Mouse (Mus musculus): ENCODE data around the gene Tmem135. TPM values are rescaled to one million over a fixed set of nuclear protein-coding genes. Genes with fewer than 3 reads are reported as not detected.
"Not testable (repeated sequence)": the region's sequence is repeated elsewhere in the genome, so short reads cannot be mapped to it uniquely, and the experiment has no call there.

Tmem135 gene
- polyA plus RNA-seq, 1 experiment from 2014 or later = 12.4 TPM

GRCm38 (mm10) chr7:89316112-89316511, 87.9 kb downstream of the Tmem135 start:
- no peak overlapping the region for H3K4me3 ChIP-seq (replicated peaks)
- no peak for ATAC-seq (ENCODE audit: low read depth)
- H3K4me2 ChIP-seq = no peak overlapping the region
- H3K9ac ChIP-seq = no peak overlapping the region
- H3K36me3 ChIP-seq = peaks cover 8% of the 10 kb centered on the region
- H3K27ac ChIP-seq = no peak overlapping the region
- no peaks in the 10 kb centered on the region for H3K27me3 ChIP-seq
- no peaks in the 10 kb centered on the region for H3K4me1 ChIP-seq (replicated peaks)
- DNase-seq = no peak
- H3K9me3 ChIP-seq (replicated peaks) = no peaks in the 10 kb centered on the region
- 76% methylated on average over 3 of the region's 3 CpGs for WGBS (ENCODE audit: insufficient replicate concordance)

GRCm38 (mm10) chr7:89311555-89311954, 92.5 kb downstream of the Tmem135 start:
- H3K4me3 ChIP-seq (replicated peaks) = no peak overlapping the region
- no peak overlapping the region for H3K27ac ChIP-seq
- H3K9ac ChIP-seq = no peak overlapping the region
- peaks cover 8% of the 10 kb centered on the region for H3K36me3 ChIP-seq
- H3K4me1 ChIP-seq (replicated peaks) = peaks cover 9% of the 10 kb centered on the region
- DNase-seq = no peak
- ATAC-seq (ENCODE audit: low read depth) = no peak
- 79% methylated on average over 1 of the region's 1 CpGs for WGBS (ENCODE audit: insufficient replicate concordance)
- no peak overlapping the region for H3K4me2 ChIP-seq
- no peaks in the 10 kb centered on the region for H3K27me3 ChIP-seq
- no peaks in the 10 kb centered on the region for H3K9me3 ChIP-seq (replicated peaks)

- no peak for DNase-seq
- WGBS (ENCODE audit: insufficient replicate concordance) = 43% methylated on average over 3 of the region's 3 CpGs
- no peak overlapping the region for H3K27ac ChIP-seq
Observed at GRCm38 (mm10) chr7:89308926-89309325, 95.1 kb downstream of the Tmem135 start.

GRCm38 (mm10) chr7:89308238-89308637, 95.8 kb downstream of the Tmem135 start:
- WGBS (ENCODE audit: insufficient replicate concordance) = 55% methylated on average over 11 of the region's 11 CpGs
- ATAC-seq (ENCODE audit: low read depth) = no peak

More at GRCm38 (mm10) chr7:89308926-89309325, 95.1 kb downstream of the Tmem135 start:
- no peak for ATAC-seq (ENCODE audit: low read depth)
- peaks cover 9% of the 10 kb centered on the region for H3K4me1 ChIP-seq (replicated peaks)
- H3K4me2 ChIP-seq = no peak overlapping the region
- no peak overlapping the region for H3K4me3 ChIP-seq (replicated peaks)
- H3K9ac ChIP-seq = no peak overlapping the region
- peaks cover 8% of the 10 kb centered on the region for H3K36me3 ChIP-seq
- no peaks in the 10 kb centered on the region for H3K9me3 ChIP-seq (replicated peaks)
- H3K27me3 ChIP-seq = no peaks in the 10 kb centered on the region

GRCm38 (mm10) chr7:89306831-89307230, 97.2 kb downstream of the Tmem135 start:
- H3K4me2 ChIP-seq = no peak overlapping the region
- no peaks in the 10 kb centered on the region for H3K9me3 ChIP-seq (replicated peaks)
- H3K36me3 ChIP-seq = peaks cover 4% of the 10 kb centered on the region
- WGBS (ENCODE audit: insufficient replicate concordance) = 77% methylated on average over 6 of the region's 6 CpGs
- no peak for ATAC-seq (ENCODE audit: low read depth)
- H3K4me3 ChIP-seq (replicated peaks) = no peak overlapping the region
- no peak overlapping the region for H3K9ac ChIP-seq
- no peaks in the 10 kb centered on the region for H3K27me3 ChIP-seq
- no peak overlapping the region for H3K27ac ChIP-seq
- no peak for DNase-seq
- peaks cover 9% of the 10 kb centered on the region for H3K4me1 ChIP-seq (replicated peaks)

More at GRCm38 (mm10) chr7:89308238-89308637, 95.8 kb downstream of the Tmem135 start:
- peaks cover 8% of the 10 kb centered on the region for H3K36me3 ChIP-seq
- H3K27ac ChIP-seq = no peak overlapping the region
- peaks cover 9% of the 10 kb centered on the region for H3K4me1 ChIP-seq (replicated peaks)
- no peak overlapping the region for H3K9ac ChIP-seq
- H3K4me3 ChIP-seq (replicated peaks) = no peak overlapping the region
- H3K4me2 ChIP-seq = no peak overlapping the region
- no peaks in the 10 kb centered on the region for H3K9me3 ChIP-seq (replicated peaks)
- H3K27me3 ChIP-seq = no peaks in the 10 kb centered on the region
- no peak for DNase-seq

- Histone ChIP-seq H3K27ac (no peak overlapping the region), H3K4me1 (replicated peaks) (peaks cover 9% of the 10 kb centered on the region), H3K4me3 (replicated peaks) (no peak overlapping the region), H3K36me3 (no peaks in the 10 kb centered on the region), H3K9me3 (replicated peaks) (no peaks in the 10 kb centered on the region), H3K9ac (no peak overlapping the region), H3K27me3 (no peaks in the 10 kb centered on the region), H3K4me2 (no peak overlapping the region)
- DNase-seq = no peak
- WGBS (ENCODE audit: insufficient replicate concordance) = 82% methylated on average over 3 of the region's 3 CpGs
- ATAC-seq (ENCODE audit: low read depth) = no peak
Observed at GRCm38 (mm10) chr7:89304958-89305357, 99.1 kb downstream of the Tmem135 start.

GRCm38 (mm10) chr7:89303765-89304164, 100.3 kb downstream of the Tmem135 start:
- H3K4me1 ChIP-seq (replicated peaks) = peaks cover 7% of the 10 kb centered on the region
- no peak overlapping the region for H3K27ac ChIP-seq
- ATAC-seq (ENCODE audit: low read depth) (no peak), DNase-seq (no peak)
- no peaks in the 10 kb centered on the region for H3K27me3 ChIP-seq
- H3K9ac ChIP-seq = no peak overlapping the region
- H3K4me2 ChIP-seq = no peak overlapping the region
- H3K36me3 ChIP-seq = no peaks in the 10 kb centered on the region
- no peaks in the 10 kb centered on the region for H3K9me3 ChIP-seq (replicated peaks)
- H3K4me3 ChIP-seq (replicated peaks) = no peak overlapping the region
- WGBS (ENCODE audit: insufficient replicate concordance) = 83% methylated on average over 1 of the region's 1 CpGs

- H3K9me3 ChIP-seq (replicated peaks) = no peaks in the 10 kb centered on the region
- 54% methylated on average over 1 of the region's 1 CpGs for WGBS (ENCODE audit: insufficient replicate concordance)
- DNase-seq = no peak
- no peak overlapping the region for H3K9ac ChIP-seq
- H3K4me3 ChIP-seq (replicated peaks) = no peak overlapping the region
- H3K4me2 ChIP-seq = no peak overlapping the region
- no peaks in the 10 kb centered on the region for H3K27me3 ChIP-seq
- H3K4me1 ChIP-seq (replicated peaks) = no peaks in the 10 kb centered on the region
- no peaks in the 10 kb centered on the region for H3K36me3 ChIP-seq
- H3K27ac ChIP-seq = no peak overlapping the region
- ATAC-seq (ENCODE audit: low read depth) = no peak
Observed at GRCm38 (mm10) chr7:89298911-89299458, 105.0 kb downstream of the Tmem135 start.

- no peaks in the 10 kb centered on the region for H3K36me3 ChIP-seq
- H3K9me3 ChIP-seq (replicated peaks) = no peaks in the 10 kb centered on the region
- H3K4me3 ChIP-seq (replicated peaks) = no peak overlapping the region
- H3K27ac ChIP-seq = no peak overlapping the region
- no peaks in the 10 kb centered on the region for H3K27me3 ChIP-seq
- H3K4me1 ChIP-seq (replicated peaks) = no peaks in the 10 kb centered on the region
- H3K9ac ChIP-seq = no peak overlapping the region
- ATAC-seq (ENCODE audit: low read depth) = no peak
- H3K4me2 ChIP-seq = no peak overlapping the region
- WGBS (ENCODE audit: insufficient replicate concordance) = 80% methylated on average over 1 of the region's 1 CpGs
- no peak for DNase-seq
Observed at GRCm38 (mm10) chr7:89296941-89297340, 107.1 kb downstream of the Tmem135 start.

GRCm38 (mm10) chr7:89282664-89283063, 121.4 kb downstream of the Tmem135 start:
- H3K9ac ChIP-seq = no peak overlapping the region
- no peak overlapping the region for H3K4me2 ChIP-seq
- ATAC-seq (ENCODE audit: low read depth) (no peak), DNase-seq (no peak)
- peaks cover 3% of the 10 kb centered on the region for H3K36me3 ChIP-seq
- no peak overlapping the region for H3K4me3 ChIP-seq (replicated peaks)
- H3K4me1 ChIP-seq (replicated peaks) = no peaks in the 10 kb centered on the region
- H3K27me3 ChIP-seq = no peaks in the 10 kb centered on the region
- 73% methylated on average over 7 of the region's 7 CpGs for WGBS (ENCODE audit: insufficient replicate concordance)
- no peaks in the 10 kb centered on the region for H3K9me3 ChIP-seq (replicated peaks)
- no peak overlapping the region for H3K27ac ChIP-seq

GRCm38 (mm10) chr7:89270438-89270837, 133.6 kb downstream of the Tmem135 start:
- not testable (repeated sequence) for H3K36me3 ChIP-seq; H3K27ac ChIP-seq; H3K4me2 ChIP-seq; H3K9me3 ChIP-seq (replicated peaks); H3K9ac ChIP-seq; H3K4me3 ChIP-seq (replicated peaks); H3K27me3 ChIP-seq; H3K4me1 ChIP-seq (replicated peaks); DNase-seq
- ATAC-seq (ENCODE audit: low read depth) = 0 out of 2 replicates have a peak, but pooled peaks have one; percentile 31

- Histone ChIP-seq H3K9me3 (replicated peaks) (no peaks in the 10 kb centered on the region), H3K27ac (no peak overlapping the region), H3K36me3 (peaks cover 5% of the 10 kb centered on the region; the same call in 1 of the 2 replicates), H3K4me1 (replicated peaks) (no peaks in the 10 kb centered on the region; the same call in 1 of the 2 replicates), H3K27me3 (no peaks in the 10 kb centered on the region), H3K4me2 (no peak overlapping the region), H3K4me3 (replicated peaks) (no peak overlapping the region), H3K9ac (no peak overlapping the region)
- no peak for ATAC-seq (ENCODE audit: low read depth)
- DNase-seq = no peak
- 77% methylated on average over 6 of the region's 6 CpGs for WGBS (ENCODE audit: insufficient replicate concordance)
Observed at GRCm38 (mm10) chr7:89269826-89270225, 134.2 kb downstream of the Tmem135 start.

All from liver, embryonic 13.5 days (tissue).